Mouse (Mus musculus): ENCODE measurements at regions not wholly inside any gene's neighbourhood (a gene's known extent, or its start where the extent isn't known, plus 50 kb on each side); places are given as distances from the start of the nearest gene placed in this dataset.

- no peak overlapping the region for H3K27ac ChIP-seq (ENCODE audit: low read depth, low read length)
- H3K9me3 ChIP-seq (ENCODE audit: low read length): no peaks in the 10 kb centered on the region
- no peak for TF ChIP-seq CTCF (IDR thresholded peaks at IDR 0.05)
- no peak overlapping the region for H3K4me3 ChIP-seq (ENCODE audit: low read depth, low read length)
- no peaks in the 10 kb centered on the region for H3K27me3 ChIP-seq (ENCODE audit: insufficient read depth, low read length)
- no peaks in the 10 kb centered on the region for H3K4me1 ChIP-seq (ENCODE audit: insufficient read depth, low read length)
- DNase-seq (ENCODE audit: low spot score) (no peak), ATAC-seq (ENCODE audit: low FRiP score) (no peak)
- WGBS: 82% methylated on average over 7 of the region's 7 CpGs
- H3K4me2 ChIP-seq (ENCODE audit: low read depth, low read length, poor library complexity, severe bottlenecking): no peak overlapping the region
- H3K36me3 ChIP-seq (ENCODE audit: insufficient read depth, low read length): no peaks in the 10 kb centered on the region
- H3K9ac ChIP-seq (replicated peaks; ENCODE audit: low read length, poor library complexity, severe bottlenecking): no peak overlapping the region
Measured at GRCm38 (mm10) chr1:163619831-163620230, 105.2 kb downstream of the Mettl11b start.

GRCm38 (mm10) chr1:163618132-163618531, 106.9 kb downstream of the Mettl11b start:
- H3K27ac ChIP-seq (ENCODE audit: low read depth, low read length): no peak overlapping the region
- no peaks in the 10 kb centered on the region for H3K4me1 ChIP-seq (ENCODE audit: insufficient read depth, low read length)
- DNase-seq (ENCODE audit: low spot score) (peak; percentile 31), ATAC-seq (ENCODE audit: low FRiP score) (no peak; the same call in 1 of the 2 replicates)
- no peak overlapping the region for H3K4me2 ChIP-seq (ENCODE audit: low read depth, low read length, poor library complexity, severe bottlenecking)
- H3K9ac ChIP-seq (replicated peaks; ENCODE audit: low read length, poor library complexity, severe bottlenecking): no peak overlapping the region
- no peaks in the 10 kb centered on the region for H3K27me3 ChIP-seq (ENCODE audit: insufficient read depth, low read length)
- H3K36me3 ChIP-seq (ENCODE audit: insufficient read depth, low read length): no peaks in the 10 kb centered on the region
- no peak for TF ChIP-seq CTCF (IDR thresholded peaks at IDR 0.05)
- WGBS: 39% methylated on average over 3 of the region's 3 CpGs
- H3K4me3 ChIP-seq (ENCODE audit: low read depth, low read length): no peak overlapping the region
- no peaks in the 10 kb centered on the region for H3K9me3 ChIP-seq (ENCODE audit: low read length)

GRCm38 (mm10) chr1:163616596-163616995, 108.4 kb downstream of the Mettl11b start:
- Histone ChIP-seq H3K4me3 (ENCODE audit: low read depth, low read length) (no peak overlapping the region), H3K4me1 (ENCODE audit: insufficient read depth, low read length) (no peaks in the 10 kb centered on the region), H3K9me3 (ENCODE audit: low read length) (no peaks in the 10 kb centered on the region), H3K9ac (replicated peaks; ENCODE audit: low read length, poor library complexity, severe bottlenecking) (no peak overlapping the region), H3K27ac (ENCODE audit: low read depth, low read length) (no peak overlapping the region), H3K36me3 (ENCODE audit: insufficient read depth, low read length) (no peaks in the 10 kb centered on the region), H3K4me2 (ENCODE audit: low read depth, low read length, poor library complexity, severe bottlenecking) (no peak overlapping the region), H3K27me3 (ENCODE audit: insufficient read depth, low read length) (no peaks in the 10 kb centered on the region)
- no peak for TF ChIP-seq CTCF (IDR thresholded peaks at IDR 0.05)
- ATAC-seq (ENCODE audit: low FRiP score) (no peak), DNase-seq (ENCODE audit: low spot score) (peak; percentile 2)
- WGBS: 67% methylated on average over 3 of the region's 3 CpGs

GRCm38 (mm10) chr1:163608429-163608828, 116.6 kb downstream of the Mettl11b start:
- Histone ChIP-seq H3K27me3 (ENCODE audit: insufficient read depth, low read length) (no peaks in the 10 kb centered on the region), H3K9ac (replicated peaks; ENCODE audit: low read length, poor library complexity, severe bottlenecking) (no peak overlapping the region), H3K4me1 (ENCODE audit: insufficient read depth, low read length) (no peaks in the 10 kb centered on the region), H3K36me3 (ENCODE audit: insufficient read depth, low read length) (no peaks in the 10 kb centered on the region), H3K9me3 (ENCODE audit: low read length) (no peaks in the 10 kb centered on the region), H3K4me2 (ENCODE audit: low read depth, low read length, poor library complexity, severe bottlenecking) (no peak overlapping the region), H3K4me3 (ENCODE audit: low read depth, low read length) (no peak overlapping the region), H3K27ac (ENCODE audit: low read depth, low read length) (no peak overlapping the region)
- DNase-seq (ENCODE audit: low spot score) (no peak), ATAC-seq (ENCODE audit: low FRiP score) (no peak)
- TF ChIP-seq CTCF (IDR thresholded peaks at IDR 0.05): no peak
- WGBS: 92% methylated on average over 1 of the region's 1 CpGs

- H3K4me3 ChIP-seq (ENCODE audit: low read depth, low read length): no peak overlapping the region
- DNase-seq (ENCODE audit: low spot score): no peak
- H3K36me3 ChIP-seq (ENCODE audit: insufficient read depth, low read length): no peaks in the 10 kb centered on the region
- no peaks in the 10 kb centered on the region for H3K4me1 ChIP-seq (ENCODE audit: insufficient read depth, low read length)
- no peaks in the 10 kb centered on the region for H3K27me3 ChIP-seq (ENCODE audit: insufficient read depth, low read length)
- no peak for ATAC-seq (ENCODE audit: low FRiP score)
- H3K4me2 ChIP-seq (ENCODE audit: low read depth, low read length, poor library complexity, severe bottlenecking): no peak overlapping the region
- no peaks in the 10 kb centered on the region for H3K9me3 ChIP-seq (ENCODE audit: low read length)
- WGBS: 66% methylated on average over 5 of the region's 5 CpGs
- no peak overlapping the region for H3K9ac ChIP-seq (replicated peaks; ENCODE audit: low read length, poor library complexity, severe bottlenecking)
- no peak overlapping the region for H3K27ac ChIP-seq (ENCODE audit: low read depth, low read length)
- no peak for TF ChIP-seq CTCF (IDR thresholded peaks at IDR 0.05)
Measured at GRCm38 (mm10) chr1:163607701-163608100, 117.3 kb downstream of the Mettl11b start.

GRCm38 (mm10) chr1:163599926-163600890, 124.8 kb downstream of the Mettl11b start:
- Histone ChIP-seq H3K27me3 (ENCODE audit: insufficient read depth, low read length) (no peaks in the 10 kb centered on the region), H3K4me1 (ENCODE audit: insufficient read depth, low read length) (no peaks in the 10 kb centered on the region), H3K27ac (ENCODE audit: low read depth, low read length) (no peak overlapping the region), H3K9ac (replicated peaks; ENCODE audit: low read length, poor library complexity, severe bottlenecking) (no peak overlapping the region), H3K9me3 (ENCODE audit: low read length) (no peaks in the 10 kb centered on the region), H3K36me3 (ENCODE audit: insufficient read depth, low read length) (no peaks in the 10 kb centered on the region), H3K4me3 (ENCODE audit: low read depth, low read length) (no peak overlapping the region), H3K4me2 (ENCODE audit: low read depth, low read length, poor library complexity, severe bottlenecking) (no peak overlapping the region)
- DNase-seq (ENCODE audit: low spot score): peak; percentile 16
- WGBS: 61% methylated on average over 7 of the region's 7 CpGs
- TF ChIP-seq CTCF (IDR thresholded peaks at IDR 0.05): no peak
- ATAC-seq (ENCODE audit: low FRiP score): peak; percentile 54; the same call in 1 of the 2 replicates
